Mouse (Mus musculus) embryonic fibroblast, embryonic 13.5 days (primary cell): ENCODE measurements around the gene Dgcr2.

Source experiments
- CTCF ChIP-seq: IDR thresholded peaks from 2 replicates; pipeline ENCODE4 v1.5.1; 2011; ENCODE audit warnings: mild to moderate bottlenecking, control low read depth, low read length, moderate library complexity, borderline replicate concordance; ENCODE audit not compliant: insufficient read depth
- POLR2A ChIP-seq: IDR thresholded peaks from 2 replicates; pipeline ENCODE4 v1.6.1; 2011; ENCODE audit warnings: low read depth, mild to moderate bottlenecking, control low read depth, low read length, moderate library complexity

DNA sequence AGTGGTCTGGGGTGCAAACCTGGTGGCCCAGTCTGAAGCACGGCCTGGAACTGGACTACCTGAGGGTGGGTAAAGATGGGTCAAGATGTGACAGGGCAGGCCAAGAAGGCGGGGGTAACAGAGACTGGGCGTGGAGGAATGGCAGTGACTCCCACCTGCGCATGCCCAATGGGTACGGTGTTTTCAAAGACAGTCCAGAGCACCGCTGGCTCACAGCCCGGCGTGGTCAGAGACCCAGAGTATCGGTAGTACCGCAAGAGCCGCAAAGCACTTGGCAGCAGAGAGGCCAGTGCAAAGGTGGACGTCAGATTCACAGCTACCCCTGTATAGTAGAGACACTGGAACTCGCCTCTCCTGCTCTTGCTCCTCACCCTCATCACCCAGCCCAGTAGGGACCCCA lies 62.9 kb downstream of the Dgcr2 start:
- TF ChIP-seq CTCF: no peak
- no peak for TF ChIP-seq POLR2A
